Mouse (Mus musculus): ENCODE data around the gene Ell.
A peak's percentile ranks its signal among the peaks of the same experiment; 100 is the strongest.

Gene Ell

GRCm38 (mm10) chr8:70539077-70539813 lies at the start of gene Ell:
Gene Ell, plus strand, starts transcription at chr8:70539457.
- DNase-seq: peak; percentile 100

GRCm38 (mm10) chr8:70489576-70489975 lies 49.7 kb upstream of the Ell start:
- DNase-seq: peak; percentile 94

- DNase-seq: no peak
Measured at GRCm38 (mm10) chr8:70490061-70490879, 49.0 kb upstream of the Ell start.

GRCm38 (mm10) chr8:70490880-70491495 lies 48.3 kb upstream of the Ell start:
- no peak for DNase-seq

- no peak for DNase-seq
Measured at GRCm38 (mm10) chr8:70492664-70493640, 46.3 kb upstream of the Ell start, which contains the start of gene Crlf1. Gene Crlf1, plus strand, starts transcription at chr8:70493158.

- DNase-seq: no peak
Measured at GRCm38 (mm10) chr8:70493692-70494415, 45.4 kb upstream of the Ell start.

- DNase-seq: no peak
Measured at GRCm38 (mm10) chr8:70494416-70494945, 44.8 kb upstream of the Ell start.

GRCm38 (mm10) chr8:70495001-70495770 lies 44.1 kb upstream of the Ell start:
- no peak for DNase-seq

GRCm38 (mm10) chr8:70495771-70496062 lies 43.5 kb upstream of the Ell start:
- DNase-seq: no peak

- DNase-seq: no peak
Measured at GRCm38 (mm10) chr8:70500386-70501301, 38.6 kb upstream of the Ell start.

GRCm38 (mm10) chr8:70501820-70502529 lies 37.3 kb upstream of the Ell start:
- peak; percentile 96 for DNase-seq

GRCm38 (mm10) chr8:70502540-70502939 lies 36.7 kb upstream of the Ell start:
- no peak for DNase-seq

- peak; percentile 97 for DNase-seq
Measured at GRCm38 (mm10) chr8:70503062-70503750, 36.1 kb upstream of the Ell start.

- DNase-seq: peak; percentile 97
Measured at GRCm38 (mm10) chr8:70504291-70504716, 35.0 kb upstream of the Ell start.

- peak; percentile 96 for DNase-seq
Measured at GRCm38 (mm10) chr8:70504851-70505250, 34.4 kb upstream of the Ell start.

- peak; percentile 95 for DNase-seq
Measured at GRCm38 (mm10) chr8:70505698-70506327, 33.4 kb upstream of the Ell start.

GRCm38 (mm10) chr8:70506328-70507026 lies 32.8 kb upstream of the Ell start, which contains the start of gene Rex1bd:
Gene Rex1bd, minus strand, starts transcription at chr8:70506752.
- DNase-seq: peak; percentile 100

All from heart, adult 11 months (tissue).